Mouse (Mus musculus): ENCODE results near the gene Frat2.

- TF ChIP-seq CTCF (IDR thresholded peaks at IDR 0.05; ENCODE audit: low read depth) (no peak), EP300 (IDR thresholded peaks at IDR 0.05; ENCODE audit: low read depth) (no peak)
Measured at GRCm38 (mm10) chr19:41894959-41895358, 47.0 kb upstream of the Frat2 start.
